Mouse (Mus musculus) thymus, adult 2 months (tissue): ENCODE results near the gene Panx2.

ENCODE experiments used
- CTCF ChIP-seq: fragments of 200-500 bp; IDR thresholded peaks from 2 replicates; pipeline ENCODE4 v1.5.1; 2012; ENCODE audit warnings: mild to moderate bottlenecking, control low read depth, low read length, moderate library complexity, borderline replicate concordance; ENCODE audit not compliant: control insufficient read depth, poor library complexity, insufficient read depth; ENCODE audit errors: extremely low read depth
- POLR2A ChIP-seq: fragments of 200-500 bp; IDR thresholded peaks from 2 replicates; pipeline ENCODE4 v1.6.1; 2012; ENCODE audit warnings: mild to moderate bottlenecking, low read length, control low read depth, moderate library complexity; ENCODE audit not compliant: control insufficient read depth, poor library complexity, insufficient read depth; ENCODE audit errors: extremely low read depth

DNA sequence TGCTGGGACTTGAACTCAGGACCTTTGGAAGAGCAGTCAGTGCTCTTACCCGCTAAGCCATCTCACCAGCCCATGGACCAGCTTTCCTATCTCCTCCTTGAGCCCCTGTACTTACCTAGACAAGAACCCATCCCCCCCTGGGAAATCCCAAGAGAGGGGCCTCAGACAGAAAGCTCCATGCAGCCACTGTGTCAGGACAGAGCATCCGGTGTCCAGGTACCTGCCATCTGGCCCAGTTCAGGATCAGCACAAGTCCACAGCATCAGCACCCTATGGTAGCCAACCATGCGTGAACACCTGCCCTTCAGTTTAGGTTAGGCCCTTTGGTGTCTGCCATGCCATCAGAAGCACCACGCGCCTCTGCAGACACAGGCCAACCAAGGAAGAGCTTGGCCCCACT, 5.4 kb downstream of the Panx2 start:
- TF ChIP-seq CTCF (no peak), POLR2A (no peak)
